Mouse (Mus musculus) T-helper 1 cell (primary cell): Measurements from ENCODE around the gene Cxcl2.

Experiments used
- in situ Hi-C: fragments of 300-600 bp; cut with MboI, MseI; formaldehyde crosslinking; loops from one replicate; pipeline ENCODE4 v1.15.1; 2025; ENCODE audit warnings: high pct_unique_total_duplicates

Cxcl2 gene

DNA sequence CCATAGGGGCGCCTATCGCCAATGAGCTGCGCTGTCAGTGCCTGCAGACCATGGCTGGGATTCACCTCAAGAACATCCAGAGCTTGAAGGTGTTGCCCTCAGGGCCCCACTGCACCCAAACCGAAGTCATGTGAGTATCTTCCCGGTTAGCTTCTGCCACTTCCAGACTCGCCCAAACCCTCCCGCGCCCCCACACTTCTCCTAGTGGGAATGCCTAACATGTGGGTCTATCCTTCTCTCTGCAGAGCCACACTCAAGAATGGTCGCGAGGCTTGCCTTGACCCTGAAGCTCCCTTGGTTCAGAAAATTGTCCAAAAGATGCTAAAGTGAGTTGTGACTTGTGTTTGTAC is 12.2 kb upstream of the Cxcl2 start:
- in situ Hi-C loops = loop anchor here (25.0 kb wide), 1 partner anchor 704 kb away; no protein-coding TSS in a partner anchor

DNA sequence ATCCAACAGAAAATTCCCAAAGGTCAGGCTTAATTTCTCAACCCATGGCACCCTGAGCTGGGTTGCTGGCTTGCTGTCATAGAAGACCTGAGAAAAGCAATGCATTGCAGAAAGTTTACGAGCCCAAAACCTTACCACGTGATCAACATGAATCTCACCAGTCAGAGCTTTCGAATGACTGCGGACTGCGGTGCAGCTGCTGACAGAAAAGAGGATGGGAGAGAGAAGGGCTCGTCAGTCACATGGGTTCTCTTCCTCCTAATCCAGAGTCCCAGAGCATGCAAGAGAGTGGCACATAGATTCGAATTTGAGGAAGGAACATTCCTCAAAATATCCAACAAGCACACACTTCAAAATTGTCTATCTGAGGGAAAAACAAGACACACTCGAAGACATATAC is 9.4 kb upstream of the Cxcl2 start:
- in situ Hi-C loops = loop anchor here (25.0 kb wide), 1 partner anchor 707 kb away; no protein-coding TSS in a partner anchor

DNA sequence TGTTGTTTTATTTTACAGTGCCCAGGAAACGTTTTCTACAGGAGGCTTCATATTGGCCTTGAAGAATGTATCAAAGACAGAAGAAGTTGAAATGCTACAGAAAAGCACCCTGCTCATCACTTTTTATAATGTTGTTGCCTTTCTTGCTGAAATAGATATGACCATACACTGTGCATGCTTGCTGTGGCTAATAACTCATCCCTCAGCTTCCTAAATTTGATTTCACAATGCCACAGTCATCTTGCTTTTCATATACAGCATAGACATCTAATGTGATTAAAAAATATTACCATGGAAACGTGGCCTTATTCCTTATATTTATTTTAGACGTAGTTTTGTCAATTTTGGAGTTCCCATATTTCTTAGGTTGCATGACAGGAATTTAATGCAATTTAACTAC is 6.2 kb upstream of the Cxcl2 start:
- in situ Hi-C loops = loop anchor here (25.0 kb wide), 1 partner anchor 710 kb away; no protein-coding TSS in a partner anchor

DNA sequence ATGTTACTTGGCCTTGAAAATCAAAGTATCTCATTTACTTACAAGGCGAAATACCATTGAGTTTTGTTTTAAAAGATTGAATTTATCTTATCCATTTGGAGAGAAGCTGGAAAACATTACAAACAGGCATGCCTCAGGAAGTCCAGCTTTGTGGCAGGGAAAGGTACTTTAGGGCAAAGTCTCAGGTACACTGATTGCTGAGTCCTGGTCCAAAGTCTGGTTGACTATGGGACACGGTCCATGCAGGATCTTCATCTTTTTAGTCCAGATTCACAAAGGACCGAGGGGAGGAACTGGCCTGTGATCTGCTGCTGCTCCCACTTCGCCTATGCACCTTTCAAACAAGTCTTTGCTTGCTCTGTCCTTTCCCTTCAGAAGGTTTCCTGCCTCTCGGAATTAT is 4.4 kb upstream of the Cxcl2 start:
- in situ Hi-C loops = loop anchor here (25.0 kb wide), 1 partner anchor 712 kb away; no protein-coding TSS in a partner anchor

DNA sequence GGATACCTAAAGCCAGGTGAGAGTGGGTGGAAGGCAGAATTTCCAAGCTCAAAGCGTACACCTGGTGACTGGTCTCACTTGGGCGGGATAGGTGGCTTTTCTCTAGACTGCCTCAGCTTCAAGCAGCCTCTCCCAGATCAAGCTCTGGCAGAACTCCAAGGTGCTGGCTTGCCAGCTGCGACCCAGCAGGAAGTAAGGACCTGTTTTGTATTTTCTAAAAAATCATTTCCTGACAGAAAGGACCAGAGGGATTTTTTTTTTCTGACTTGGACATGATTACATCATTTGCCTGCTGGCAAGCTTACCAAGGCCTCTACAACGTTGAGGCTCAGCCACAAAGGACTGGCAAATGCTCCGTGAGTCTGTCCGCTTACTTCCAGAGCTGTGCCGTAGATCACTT is 3.5 kb upstream of the Cxcl2 start:
- in situ Hi-C loops = no loop called here

DNA sequence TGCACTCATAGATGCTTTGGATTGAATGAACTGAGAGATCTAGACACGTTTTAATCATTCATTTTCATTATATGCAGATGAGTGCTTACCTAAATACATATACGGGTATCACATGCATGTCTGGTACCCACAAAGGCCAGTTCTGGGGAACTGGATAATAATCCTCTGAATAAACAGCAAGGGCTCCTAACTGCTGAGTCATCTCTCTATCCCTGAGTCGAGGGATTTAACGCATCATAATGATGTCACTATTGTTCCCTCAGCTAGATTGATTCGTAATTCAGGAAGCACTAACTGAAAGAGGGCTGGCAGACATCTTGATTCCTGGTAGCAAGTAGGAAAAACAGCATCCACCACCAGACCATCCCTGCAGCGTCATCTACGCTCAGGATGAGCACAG is 3.0 kb upstream of the Cxcl2 start:
- in situ Hi-C loops = no loop called here

DNA sequence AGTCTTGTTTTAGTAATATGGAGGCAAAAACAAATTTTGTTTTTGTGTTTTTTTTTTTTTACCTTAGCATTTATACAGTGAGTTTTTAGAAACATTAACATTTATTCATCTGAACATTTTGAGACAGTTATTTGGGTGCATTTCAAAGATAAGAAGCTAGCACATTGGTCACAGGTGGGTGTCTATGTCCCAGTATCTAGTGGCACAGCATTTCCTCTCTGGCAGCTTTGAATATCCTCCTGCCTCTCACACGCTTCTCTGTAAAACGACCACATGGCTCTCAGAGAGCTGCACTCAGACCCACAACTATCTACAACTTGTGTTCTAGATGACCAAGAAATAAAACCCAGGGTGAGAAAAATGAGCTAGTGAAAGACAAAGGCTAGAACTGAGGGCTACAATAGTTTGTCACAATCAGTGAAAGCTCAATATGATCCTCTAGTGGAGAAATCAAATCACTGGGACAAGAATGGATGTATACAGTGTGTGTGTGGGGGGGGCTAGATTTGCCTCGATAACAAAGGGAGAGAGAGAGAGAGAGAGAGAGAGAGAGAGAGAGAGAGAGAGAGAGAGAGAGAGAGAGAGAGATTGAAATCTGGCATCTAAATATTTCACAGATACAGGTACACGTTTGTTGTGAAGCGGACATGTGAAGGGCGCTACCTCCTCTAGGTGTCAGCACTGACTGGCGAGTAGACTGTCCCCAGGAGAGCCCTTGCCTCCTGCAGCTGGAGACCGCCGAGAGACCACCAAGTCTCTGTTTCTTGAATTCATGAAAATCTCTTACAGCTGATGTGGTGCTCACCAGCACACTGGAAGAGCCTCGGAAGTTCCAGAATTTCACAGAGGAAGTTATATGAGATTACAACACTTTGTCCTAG is 1.1 kb upstream of the Cxcl2 start:
- in situ Hi-C loops = no loop called here

DNA sequence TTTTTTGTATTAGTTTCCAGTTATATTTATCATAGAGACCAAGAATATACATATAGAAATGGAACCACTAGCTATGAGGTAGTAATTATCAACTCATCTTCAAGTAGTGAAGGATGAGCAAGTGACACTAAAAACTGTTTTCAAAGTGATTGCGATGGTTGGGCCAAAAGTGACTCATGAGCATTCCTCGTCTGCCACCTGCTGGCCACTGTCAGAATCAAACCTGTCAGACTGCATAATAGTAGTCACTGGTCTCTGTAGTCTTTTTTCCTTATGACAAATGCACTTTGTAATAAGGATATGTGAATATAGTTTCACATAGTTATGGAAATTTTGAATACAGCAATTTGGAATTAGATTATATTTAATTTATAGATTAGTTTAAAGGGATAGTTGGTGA is 5.3 kb downstream of the Cxcl2 start:
- in situ Hi-C loops = loop anchor here (5.0 kb wide), 1 partner anchor 247 kb away; no protein-coding TSS in a partner anchor

DNA sequence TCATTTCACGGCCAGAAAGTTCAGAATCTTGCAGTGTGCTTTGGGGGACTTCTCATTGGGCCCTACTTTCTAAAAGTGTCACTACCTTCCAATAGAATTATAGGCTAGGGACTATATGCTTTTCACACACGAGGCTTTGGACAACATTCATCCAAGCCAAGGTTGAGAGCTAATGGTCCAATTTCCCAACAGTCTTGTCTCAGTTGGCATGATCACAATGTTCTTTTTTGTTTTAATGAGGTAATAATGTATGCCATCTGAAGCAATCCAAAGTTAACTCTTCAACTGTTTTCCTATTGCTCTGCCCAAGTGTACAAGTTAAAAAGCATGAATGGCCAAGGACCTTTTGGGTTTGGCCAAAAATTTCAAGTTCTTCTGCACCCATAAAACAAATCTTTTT is 15.8 kb downstream of the Cxcl2 start:
- in situ Hi-C loops = no loop called here

DNA sequence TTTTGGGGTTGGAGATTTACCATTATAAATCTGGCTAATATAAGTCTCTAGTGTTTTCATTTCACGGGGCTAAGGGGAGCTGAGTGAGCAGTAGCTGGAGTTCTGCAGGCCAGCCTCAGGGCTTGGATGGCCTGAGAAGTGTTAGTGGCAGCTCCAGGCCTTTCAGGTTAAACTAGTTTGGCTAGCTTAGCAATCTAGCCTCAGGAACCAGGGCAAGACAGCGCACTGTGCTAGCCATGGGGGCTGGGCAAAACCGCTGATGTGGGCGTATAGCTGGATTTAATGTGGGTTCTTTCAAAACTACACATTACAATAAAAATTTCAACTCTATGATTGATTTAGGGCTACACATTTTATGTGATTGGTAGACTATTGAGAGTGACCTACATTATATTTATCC is 19.3 kb downstream of the Cxcl2 start:
- in situ Hi-C loops = no loop called here

DNA sequence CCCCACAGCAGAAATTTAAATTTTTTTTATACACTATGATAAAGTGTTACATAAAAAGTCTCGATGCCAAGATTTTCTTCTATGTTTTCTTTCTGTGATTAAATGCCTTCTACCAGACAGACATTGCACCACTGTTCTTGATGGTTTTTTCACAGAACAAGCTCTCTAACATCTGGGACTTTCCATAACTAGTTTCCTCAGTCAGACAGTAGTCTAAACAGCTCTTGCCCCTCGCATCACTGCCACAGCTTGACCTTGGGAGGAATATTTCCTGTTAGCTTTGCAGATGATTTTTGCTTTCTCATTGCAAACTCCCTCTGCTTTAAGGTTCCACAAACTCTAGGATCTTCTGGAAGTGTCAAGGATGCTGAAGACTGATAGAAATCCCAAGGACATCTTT is 26.9 kb downstream of the Cxcl2 start:
- in situ Hi-C loops = loop anchor here (25.0 kb wide), 2 partner anchors 1082 to 1482 kb away; no protein-coding TSS in a partner anchor

DNA sequence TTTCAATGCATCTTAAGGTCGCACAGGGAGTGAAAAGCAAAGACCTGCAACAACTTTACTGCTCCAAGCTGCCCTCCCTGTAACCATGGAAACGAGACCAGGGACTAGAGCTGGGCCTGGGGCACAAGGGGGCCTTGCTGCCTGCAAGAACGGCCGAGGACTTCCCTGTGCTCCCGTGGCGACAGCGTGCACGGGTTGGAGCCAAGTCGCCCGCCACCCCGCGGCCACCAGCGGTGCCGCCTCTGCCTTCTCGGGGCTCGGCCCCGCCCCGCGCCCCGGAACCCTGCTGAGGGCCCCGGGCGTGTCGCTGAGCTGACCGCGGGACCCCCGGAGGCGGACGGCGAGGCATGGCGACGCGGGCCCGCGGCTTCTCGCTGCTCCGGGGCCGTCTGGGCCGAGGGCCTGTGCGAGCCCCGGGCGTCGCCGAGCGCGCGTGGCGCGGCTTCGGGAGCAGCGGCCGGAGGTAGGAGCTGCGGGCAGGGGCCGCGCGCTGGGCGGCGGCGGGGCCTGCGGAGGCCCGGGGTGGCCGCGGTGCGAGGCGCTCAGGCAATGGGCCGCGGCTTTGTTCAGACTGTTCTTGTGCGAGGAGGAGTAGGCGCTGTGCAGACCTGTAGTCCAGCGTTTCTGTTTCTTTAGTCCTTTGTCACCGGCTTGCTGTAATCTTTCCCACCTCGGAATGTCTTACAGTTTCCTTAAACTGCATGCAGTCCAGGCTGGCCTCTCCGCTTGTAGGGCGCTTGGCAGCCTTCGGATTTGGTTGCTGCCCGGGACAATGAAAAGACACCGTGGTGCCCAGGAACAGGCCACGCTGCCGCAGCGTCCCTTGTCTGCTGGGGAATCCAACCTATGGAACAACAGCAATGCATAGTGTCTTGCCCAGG is 27.5 kb downstream of the Cxcl2 start, which contains the start of gene Mthfd2l:
Gene Mthfd2l, plus strand, starts transcription at position 147 of the 881 bp plus-strand sequence.
- in situ Hi-C loops = loop anchor here (25.0 kb wide), 2 partner anchors 1081 to 1481 kb away; no protein-coding TSS in a partner anchor

DNA sequence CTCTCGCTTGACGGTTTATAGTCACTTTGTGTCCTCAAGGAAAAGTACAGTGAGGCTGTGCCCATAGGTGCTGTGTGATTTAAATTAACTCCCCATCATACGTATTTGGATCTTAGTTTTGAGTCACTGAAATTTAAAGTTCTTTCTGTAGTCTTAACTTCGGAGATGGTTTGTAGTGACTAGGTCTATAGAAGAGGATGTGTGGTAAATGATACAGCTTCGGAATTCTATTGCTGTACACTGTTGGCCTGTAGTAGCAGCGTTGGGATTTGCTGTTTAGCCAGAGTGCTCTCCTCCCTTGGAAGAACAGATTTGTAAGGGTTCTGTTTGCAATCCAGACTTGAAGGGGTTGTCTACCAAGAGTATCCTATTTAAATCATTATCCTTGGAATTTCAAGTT is 28.2 kb downstream of the Cxcl2 start:
- in situ Hi-C loops = loop anchor here (25.0 kb wide), 2 partner anchors 1080 to 1480 kb away; no protein-coding TSS in a partner anchor

DNA sequence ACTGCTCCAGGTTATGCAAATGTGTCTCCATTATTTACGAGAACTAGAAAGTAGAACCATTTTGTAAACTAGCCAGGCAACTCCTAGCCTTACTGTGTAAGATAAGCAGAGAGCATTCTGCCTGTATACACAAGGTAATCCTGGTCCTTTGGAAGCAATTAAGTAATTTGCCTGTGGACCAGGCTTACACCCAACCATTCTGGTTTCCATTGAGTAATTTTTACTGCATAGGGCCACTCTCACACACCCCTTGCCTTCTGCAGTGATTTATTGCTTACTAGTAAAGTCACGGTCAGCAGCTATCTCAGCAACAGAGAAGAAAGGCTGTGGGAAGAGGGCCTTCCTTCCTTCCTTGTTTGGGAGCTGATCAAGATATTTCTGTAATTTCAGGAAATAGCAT is 33.0 kb downstream of the Cxcl2 start:
- in situ Hi-C loops = loop anchor here (25.0 kb wide), 2 partner anchors 1076 to 1476 kb away; no protein-coding TSS in a partner anchor

DNA sequence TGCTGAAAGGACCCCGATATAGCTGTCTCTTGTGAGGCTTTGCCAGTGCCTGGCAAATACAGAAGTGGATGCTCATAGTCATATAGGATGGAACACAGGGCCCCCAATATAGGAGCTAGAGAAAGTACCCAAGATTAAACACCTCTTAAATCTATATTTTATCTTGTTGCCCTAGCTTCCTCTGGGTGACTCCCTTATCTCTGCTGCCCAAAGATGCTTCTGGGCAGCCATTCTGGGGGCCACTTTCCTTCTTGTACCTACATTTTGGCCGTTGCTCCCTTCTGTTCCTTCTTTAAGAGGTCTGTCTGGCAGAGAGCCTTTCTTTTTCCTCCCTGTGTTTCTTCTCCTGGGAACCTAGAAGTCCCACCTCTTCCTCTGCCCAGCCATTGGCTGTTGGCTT is 41.8 kb downstream of the Cxcl2 start:
- in situ Hi-C loops = loop anchor here (5.0 to 25.0 kb wide), 3 partner anchors 362 to 1467 kb away; no protein-coding TSS in a partner anchor

DNA sequence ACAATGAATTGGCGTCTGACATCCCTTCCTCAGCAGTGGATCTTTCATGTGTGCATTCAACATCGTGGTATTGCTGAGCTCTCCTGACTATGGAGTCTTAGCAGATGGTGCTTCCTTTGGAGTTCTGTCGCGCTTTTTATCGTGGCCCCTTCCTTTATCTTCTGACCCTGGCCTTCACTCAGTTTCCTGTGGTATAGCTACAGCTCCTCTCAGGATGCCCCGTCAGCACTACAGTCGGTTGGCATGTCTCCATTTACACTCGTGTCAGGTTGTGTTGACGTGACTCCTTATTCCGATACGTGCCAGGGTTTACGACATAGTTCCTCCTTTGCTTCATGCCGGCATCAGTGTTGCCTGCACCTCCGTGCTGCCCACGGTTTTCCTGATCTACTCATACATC is 45.8 kb downstream of the Cxcl2 start:
- in situ Hi-C loops = loop anchor here (5.0 to 25.0 kb wide), 3 partner anchors 358 to 1463 kb away; no protein-coding TSS in a partner anchor

DNA sequence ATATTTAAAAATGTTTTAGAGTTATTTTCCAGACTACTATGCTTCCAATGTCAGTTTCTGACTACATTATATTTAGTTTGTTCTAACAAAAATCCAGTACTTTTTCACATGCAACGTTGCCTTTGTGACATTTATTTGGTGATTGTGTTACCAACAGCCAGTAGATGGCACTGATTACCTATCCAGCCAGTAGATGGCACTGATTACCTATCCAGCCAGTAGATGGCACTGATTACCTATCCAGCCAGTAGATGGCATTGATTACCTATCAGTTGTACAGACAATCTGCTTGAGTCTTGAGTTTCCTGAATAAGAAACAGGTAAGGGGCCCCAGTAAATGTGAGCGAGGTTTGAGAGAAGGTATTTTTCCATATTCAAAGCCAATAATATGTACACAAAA is 47.8 kb downstream of the Cxcl2 start:
- in situ Hi-C loops = no loop called here

DNA sequence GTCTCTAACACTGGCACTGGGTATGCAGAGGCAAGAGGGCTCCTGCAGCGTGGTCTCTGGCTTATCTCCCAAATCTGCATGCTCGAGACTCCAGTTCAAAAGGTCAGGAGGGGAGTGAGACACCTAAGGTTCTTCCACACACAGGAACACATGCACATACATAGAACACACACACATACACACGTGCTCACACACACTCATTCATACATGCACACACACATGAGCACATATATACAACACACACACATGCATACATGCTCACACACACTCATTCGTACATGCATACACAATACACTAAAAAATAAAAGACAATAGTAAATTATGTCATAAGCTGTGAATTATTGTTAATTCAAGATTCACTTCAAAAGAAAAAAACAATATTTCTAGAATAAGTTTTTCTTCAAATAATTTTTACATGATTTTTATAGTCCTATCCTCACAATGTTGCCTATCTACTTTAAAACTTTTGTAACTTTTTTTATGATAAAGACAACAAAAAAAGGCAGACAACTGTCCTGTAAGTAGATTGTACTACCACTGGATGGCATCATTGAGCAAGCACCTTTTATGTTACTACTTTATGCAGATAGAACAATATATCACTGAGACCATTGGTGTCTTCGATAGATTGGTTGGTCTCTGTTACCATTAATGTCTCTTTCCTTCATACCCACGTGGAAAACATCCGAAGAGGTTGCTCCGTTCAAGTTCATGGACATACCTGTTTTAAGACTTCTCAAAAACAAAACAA is 49.2 kb downstream of the Cxcl2 start:
- in situ Hi-C loops = no loop called here
